Mouse (Mus musculus): ENCODE measurements around the gene Pla2g2f.

The Pla2g2f gene

GRCm38 (mm10) chr4:138718586-138719263 is 38.7 kb downstream of the Pla2g2f start:
- DNase-seq (ENCODE audit: low read depth, low spot score): no peak

- DNase-seq (ENCODE audit: low read depth, low spot score): no peak
Measured at GRCm38 (mm10) chr4:138716697-138717096, 40.7 kb downstream of the Pla2g2f start.

- no peak for DNase-seq (ENCODE audit: low read depth, low spot score)
Measured at GRCm38 (mm10) chr4:138714186-138714585, 43.2 kb downstream of the Pla2g2f start.

GRCm38 (mm10) chr4:138712621-138713020 is 44.8 kb downstream of the Pla2g2f start:
- no peak for DNase-seq (ENCODE audit: low read depth, low spot score)

- no peak for DNase-seq (ENCODE audit: low read depth, low spot score)
Measured at GRCm38 (mm10) chr4:138712096-138712495, 45.3 kb downstream of the Pla2g2f start.

- no peak for DNase-seq (ENCODE audit: low read depth, low spot score)
Measured at GRCm38 (mm10) chr4:138711051-138711820, 46.2 kb downstream of the Pla2g2f start.

- no peak for DNase-seq (ENCODE audit: low read depth, low spot score)
Measured at GRCm38 (mm10) chr4:138710633-138711032, 46.8 kb downstream of the Pla2g2f start.

- DNase-seq (ENCODE audit: low read depth, low spot score): no peak
Measured at GRCm38 (mm10) chr4:138709944-138710343, 47.5 kb downstream of the Pla2g2f start.

GRCm38 (mm10) chr4:138709246-138709645 is 48.2 kb downstream of the Pla2g2f start:
- DNase-seq (ENCODE audit: low read depth, low spot score): no peak

- DNase-seq (ENCODE audit: low read depth, low spot score): peak; percentile 63
Measured at GRCm38 (mm10) chr4:138708636-138709035, 48.8 kb downstream of the Pla2g2f start.

GRCm38 (mm10) chr4:138706620-138707019 is 50.8 kb downstream of the Pla2g2f start:
- no peak for DNase-seq (ENCODE audit: low read depth, low spot score)

GRCm38 (mm10) chr4:138704169-138704568 is 53.3 kb downstream of the Pla2g2f start:
- no peak for DNase-seq (ENCODE audit: low read depth, low spot score)

GRCm38 (mm10) chr4:138703591-138703990 is 53.8 kb downstream of the Pla2g2f start:
- no peak for DNase-seq (ENCODE audit: low read depth, low spot score)

GRCm38 (mm10) chr4:138702528-138702927 is 54.9 kb downstream of the Pla2g2f start:
- no peak for DNase-seq (ENCODE audit: low read depth, low spot score)

GRCm38 (mm10) chr4:138702031-138702430 is 55.4 kb downstream of the Pla2g2f start:
- DNase-seq (ENCODE audit: low read depth, low spot score): no peak

GRCm38 (mm10) chr4:138701111-138701510 is 56.3 kb downstream of the Pla2g2f start:
- DNase-seq (ENCODE audit: low read depth, low spot score): no peak

Measured in mesoderm, embryonic 11.5 days (tissue).